Mouse (Mus musculus): ENCODE data around the gene Tbx20. TPM values are rescaled to one million over a fixed set of nuclear protein-coding genes. Genes with fewer than 3 reads are reported as not detected.

Gene Tbx20
- polyA plus RNA-seq, 1 experiment from 2014 or later = 0.11 TPM

GRCm38 (mm10) chr9:24778571-24778970 is 4.5 kb upstream of the Tbx20 start:
- Histone ChIP-seq H3K4me3 (ENCODE audit: low read length) (no peak overlapping the region), H3K9me3 (ENCODE audit: control insufficient read depth, low read length) (no peaks in the 10 kb centered on the region), H3K36me3 (ENCODE audit: control insufficient read depth, insufficient read depth, low read length) (no peaks in the 10 kb centered on the region), H3K27ac (ENCODE audit: low read length) (no peak overlapping the region), H3K4me2 (ENCODE audit: low read depth, low read length) (no peak overlapping the region), H3K27me3 (replicated peaks; ENCODE audit: control insufficient read depth, insufficient read depth, low read length) (peaks cover 83% of the 10 kb centered on the region), H3K9ac (ENCODE audit: low read depth, low read length) (no peak overlapping the region), H3K4me1 (ENCODE audit: control insufficient read depth, insufficient read depth, low read length) (peaks cover 14% of the 10 kb centered on the region)
- 7% methylated on average over 14 of the region's 14 CpGs for WGBS
- no peak for ATAC-seq

GRCm38 (mm10) chr9:24777961-24778360 is 3.9 kb upstream of the Tbx20 start:
- no peak for ATAC-seq
- peaks cover 14% of the 10 kb centered on the region for H3K4me1 ChIP-seq (ENCODE audit: control insufficient read depth, insufficient read depth, low read length)
- no peaks in the 10 kb centered on the region for H3K36me3 ChIP-seq (ENCODE audit: control insufficient read depth, insufficient read depth, low read length)
- WGBS = under 1% methylated on average over 14 of the region's 14 CpGs
- H3K9me3 ChIP-seq (ENCODE audit: control insufficient read depth, low read length) = no peaks in the 10 kb centered on the region
- H3K4me2 ChIP-seq (ENCODE audit: low read depth, low read length) = no peak overlapping the region
- H3K27ac ChIP-seq (ENCODE audit: low read length) = no peak overlapping the region
- no peak overlapping the region for H3K9ac ChIP-seq (ENCODE audit: low read depth, low read length)
- H3K27me3 ChIP-seq (replicated peaks; ENCODE audit: control insufficient read depth, insufficient read depth, low read length) = peaks cover 90% of the 10 kb centered on the region
- H3K4me3 ChIP-seq (ENCODE audit: low read length) = no peak overlapping the region

- Histone ChIP-seq H3K9ac (ENCODE audit: low read depth, low read length) (no peak overlapping the region), H3K4me1 (ENCODE audit: control insufficient read depth, insufficient read depth, low read length) (peaks cover 14% of the 10 kb centered on the region), H3K36me3 (ENCODE audit: control insufficient read depth, insufficient read depth, low read length) (no peaks in the 10 kb centered on the region), H3K4me2 (ENCODE audit: low read depth, low read length) (no peak overlapping the region), H3K27ac (ENCODE audit: low read length) (no peak overlapping the region), H3K4me3 (ENCODE audit: low read length) (peak overlapping the region; percentile 11; the same call in 1 of the 2 replicates), H3K9me3 (ENCODE audit: control insufficient read depth, low read length) (no peaks in the 10 kb centered on the region), H3K27me3 (replicated peaks; ENCODE audit: control insufficient read depth, insufficient read depth, low read length) (peaks cover 86% of the 10 kb centered on the region)
- WGBS = under 1% methylated on average over 37 of the region's 37 CpGs
- no peak for ATAC-seq
Observed at GRCm38 (mm10) chr9:24777176-24777895, 3.2 kb upstream of the Tbx20 start.

GRCm38 (mm10) chr9:24776487-24776886 is 2.4 kb upstream of the Tbx20 start:
- H3K4me3 ChIP-seq (ENCODE audit: low read length) = no peak overlapping the region
- H3K27me3 ChIP-seq (replicated peaks; ENCODE audit: control insufficient read depth, insufficient read depth, low read length) = peaks cover 91% of the 10 kb centered on the region
- no peak for ATAC-seq
- H3K4me1 ChIP-seq (ENCODE audit: control insufficient read depth, insufficient read depth, low read length) = peaks cover 14% of the 10 kb centered on the region
- H3K27ac ChIP-seq (ENCODE audit: low read length) = no peak overlapping the region
- H3K9me3 ChIP-seq (ENCODE audit: control insufficient read depth, low read length) = no peaks in the 10 kb centered on the region
- WGBS = under 1% methylated on average over 9 of the region's 9 CpGs
- no peak overlapping the region for H3K9ac ChIP-seq (ENCODE audit: low read depth, low read length)
- H3K36me3 ChIP-seq (ENCODE audit: control insufficient read depth, insufficient read depth, low read length) = no peaks in the 10 kb centered on the region
- no peak overlapping the region for H3K4me2 ChIP-seq (ENCODE audit: low read depth, low read length)

GRCm38 (mm10) chr9:24775567-24775966 is 1.5 kb upstream of the Tbx20 start:
- WGBS = 0% methylated on average over 1 of the region's 1 CpGs
- Histone ChIP-seq H3K27ac (ENCODE audit: low read length) (no peak overlapping the region), H3K4me1 (ENCODE audit: control insufficient read depth, insufficient read depth, low read length) (peaks cover 12% of the 10 kb centered on the region), H3K9me3 (ENCODE audit: control insufficient read depth, low read length) (no peaks in the 10 kb centered on the region), H3K4me3 (ENCODE audit: low read length) (no peak overlapping the region), H3K4me2 (ENCODE audit: low read depth, low read length) (no peak overlapping the region), H3K9ac (ENCODE audit: low read depth, low read length) (no peak overlapping the region), H3K27me3 (replicated peaks; ENCODE audit: control insufficient read depth, insufficient read depth, low read length) (peaks cover 87% of the 10 kb centered on the region), H3K36me3 (ENCODE audit: control insufficient read depth, insufficient read depth, low read length) (no peaks in the 10 kb centered on the region)
- no peak for ATAC-seq

GRCm38 (mm10) chr9:24775001-24775400 is 898 bp upstream of the Tbx20 start:
- Histone ChIP-seq H3K4me3 (ENCODE audit: low read length) (no peak overlapping the region), H3K9me3 (ENCODE audit: control insufficient read depth, low read length) (no peaks in the 10 kb centered on the region), H3K36me3 (ENCODE audit: control insufficient read depth, insufficient read depth, low read length) (no peaks in the 10 kb centered on the region), H3K4me1 (ENCODE audit: control insufficient read depth, insufficient read depth, low read length) (peaks cover 12% of the 10 kb centered on the region), H3K4me2 (ENCODE audit: low read depth, low read length) (no peak overlapping the region), H3K9ac (ENCODE audit: low read depth, low read length) (no peak overlapping the region), H3K27ac (ENCODE audit: low read length) (no peak overlapping the region), H3K27me3 (replicated peaks; ENCODE audit: control insufficient read depth, insufficient read depth, low read length) (peaks cover 87% of the 10 kb centered on the region)
- ATAC-seq = no peak
- WGBS = under 1% methylated on average over 9 of the region's 9 CpGs

GRCm38 (mm10) chr9:24773669-24774068 is 434 bp downstream of the Tbx20 start:
- 0 out of 2 replicates have a peak, but pooled peaks have one; percentile 4 for ATAC-seq
- H3K27ac ChIP-seq (ENCODE audit: low read length) = no peak overlapping the region
- WGBS = under 1% methylated on average over 19 of the region's 19 CpGs
- H3K4me2 ChIP-seq (ENCODE audit: low read depth, low read length) = peak overlapping the region; percentile 52
- H3K36me3 ChIP-seq (ENCODE audit: control insufficient read depth, insufficient read depth, low read length) = no peaks in the 10 kb centered on the region
- peak overlapping the region; percentile 37 for H3K4me3 ChIP-seq (ENCODE audit: low read length)
- peaks cover 12% of the 10 kb centered on the region for H3K4me1 ChIP-seq (ENCODE audit: control insufficient read depth, insufficient read depth, low read length)
- H3K27me3 ChIP-seq (replicated peaks; ENCODE audit: control insufficient read depth, insufficient read depth, low read length) = peaks cover 83% of the 10 kb centered on the region
- no peak overlapping the region for H3K9ac ChIP-seq (ENCODE audit: low read depth, low read length)
- H3K9me3 ChIP-seq (ENCODE audit: control insufficient read depth, low read length) = no peaks in the 10 kb centered on the region

GRCm38 (mm10) chr9:24773171-24773570 is 932 bp downstream of the Tbx20 start:
- H3K9me3 ChIP-seq (ENCODE audit: control insufficient read depth, low read length) = no peaks in the 10 kb centered on the region
- H3K27ac ChIP-seq (ENCODE audit: low read length) = no peak overlapping the region
- WGBS = 2% methylated on average over 9 of the region's 9 CpGs
- ATAC-seq = no peak
- no peaks in the 10 kb centered on the region for H3K36me3 ChIP-seq (ENCODE audit: control insufficient read depth, insufficient read depth, low read length)
- H3K9ac ChIP-seq (ENCODE audit: low read depth, low read length) = no peak overlapping the region
- H3K4me1 ChIP-seq (ENCODE audit: control insufficient read depth, insufficient read depth, low read length) = peaks cover 12% of the 10 kb centered on the region
- H3K27me3 ChIP-seq (replicated peaks; ENCODE audit: control insufficient read depth, insufficient read depth, low read length) = peaks cover 81% of the 10 kb centered on the region
- H3K4me3 ChIP-seq (ENCODE audit: low read length) = no peak overlapping the region
- no peak overlapping the region for H3K4me2 ChIP-seq (ENCODE audit: low read depth, low read length)

GRCm38 (mm10) chr9:24772431-24773120 is 1.5 kb downstream of the Tbx20 start:
- Histone ChIP-seq H3K4me1 (ENCODE audit: control insufficient read depth, insufficient read depth, low read length) (peaks cover 8% of the 10 kb centered on the region), H3K9me3 (ENCODE audit: control insufficient read depth, low read length) (no peaks in the 10 kb centered on the region), H3K27me3 (replicated peaks; ENCODE audit: control insufficient read depth, insufficient read depth, low read length) (peaks cover 80% of the 10 kb centered on the region), H3K4me3 (ENCODE audit: low read length) (no peak overlapping the region), H3K4me2 (ENCODE audit: low read depth, low read length) (no peak overlapping the region), H3K27ac (ENCODE audit: low read length) (no peak overlapping the region), H3K36me3 (ENCODE audit: control insufficient read depth, insufficient read depth, low read length) (no peaks in the 10 kb centered on the region), H3K9ac (ENCODE audit: low read depth, low read length) (no peak overlapping the region)
- WGBS = 8% methylated on average over 9 of the region's 9 CpGs
- ATAC-seq = no peak

All from intestine, embryonic 16.5 days (tissue).